Mouse (Mus musculus) T-helper 2 cell (primary cell): ENCODE measurements around the gene Mbl2.
"Not testable (repeated sequence)": the region's sequence is repeated elsewhere in the genome, so short reads cannot be mapped to it uniquely, and the experiment has no call there.

Experiments used
- in situ Hi-C: fragments of 300-600 bp; cut with MboI, MseI; formaldehyde crosslinking; loops from one replicate; pipeline ENCODE4 v1.15.1; 2025; ENCODE audit warnings: high pct_unique_total_duplicates

Mbl2 gene

GRCm38 (mm10) chr19:30232691-30233090 is at the start of gene Mbl2:
Gene Mbl2 (plus strand): TSS chr19:30232942.
- in situ Hi-C loops, result no loop called here

GRCm38 (mm10) chr19:30185536-30185935 is 47.2 kb upstream of the Mbl2 start:
- in situ Hi-C loops, result no loop called here

GRCm38 (mm10) chr19:30187232-30187631 is 45.5 kb upstream of the Mbl2 start:
- in situ Hi-C loops, result no loop called here

- in situ Hi-C loops, result no loop called here
Measured at GRCm38 (mm10) chr19:30194999-30195398, 37.7 kb upstream of the Mbl2 start.

GRCm38 (mm10) chr19:30202177-30202576 is 30.6 kb upstream of the Mbl2 start:
- in situ Hi-C loops, result no loop called here

GRCm38 (mm10) chr19:30205159-30205816 is 27.5 kb upstream of the Mbl2 start:
- in situ Hi-C loops, result no loop called here

- in situ Hi-C loops, result no loop called here
Measured at GRCm38 (mm10) chr19:30205874-30206273, 26.9 kb upstream of the Mbl2 start.

- in situ Hi-C loops, result no loop called here
Measured at GRCm38 (mm10) chr19:30206981-30207380, 25.8 kb upstream of the Mbl2 start.

- in situ Hi-C loops, result not testable (repeated sequence)
Measured at GRCm38 (mm10) chr19:30209006-30209405, 23.7 kb upstream of the Mbl2 start.

- in situ Hi-C loops, result no loop called here
Measured at GRCm38 (mm10) chr19:30214026-30214425, 18.7 kb upstream of the Mbl2 start.

GRCm38 (mm10) chr19:30215736-30216135 is 17.0 kb upstream of the Mbl2 start:
- in situ Hi-C loops, result not testable (repeated sequence)

- in situ Hi-C loops, result no loop called here
Measured at GRCm38 (mm10) chr19:30216186-30216585, 16.6 kb upstream of the Mbl2 start.

- in situ Hi-C loops, result no loop called here
Measured at GRCm38 (mm10) chr19:30217335-30217734, 15.4 kb upstream of the Mbl2 start.

GRCm38 (mm10) chr19:30222593-30222992 is 10.1 kb upstream of the Mbl2 start:
- in situ Hi-C loops, result not testable (repeated sequence)

GRCm38 (mm10) chr19:30229477-30229876 is 3.3 kb upstream of the Mbl2 start:
- in situ Hi-C loops, result no loop called here

- in situ Hi-C loops, result no loop called here
Measured at GRCm38 (mm10) chr19:30234416-30234815, 1.7 kb downstream of the Mbl2 start.

GRCm38 (mm10) chr19:30247359-30247758 is 14.6 kb downstream of the Mbl2 start:
- in situ Hi-C loops, result loop anchor here (5.0 kb wide), 1 partner anchor 305 kb away; no protein-coding TSS in a partner anchor

GRCm38 (mm10) chr19:30248822-30249221 is 16.1 kb downstream of the Mbl2 start:
- in situ Hi-C loops, result loop anchor here (5.0 kb wide), 1 partner anchor 303 kb away; no protein-coding TSS in a partner anchor

- in situ Hi-C loops, result no loop called here
Measured at GRCm38 (mm10) chr19:30252253-30252652, 19.5 kb downstream of the Mbl2 start.

GRCm38 (mm10) chr19:30256339-30256738 is 23.6 kb downstream of the Mbl2 start:
- in situ Hi-C loops, result no loop called here

GRCm38 (mm10) chr19:30281125-30281524 is 48.4 kb downstream of the Mbl2 start:
- in situ Hi-C loops, result no loop called here

GRCm38 (mm10) chr19:30287899-30288490 is 55.3 kb downstream of the Mbl2 start:
- in situ Hi-C loops, result no loop called here
